Mouse (Mus musculus): ENCODE results near the gene Gm30737.
"Not testable (repeated sequence)": the region's sequence is repeated elsewhere in the genome, so short reads cannot be mapped to it uniquely, and the experiment has no call there.

Gm30737 gene

DNA sequence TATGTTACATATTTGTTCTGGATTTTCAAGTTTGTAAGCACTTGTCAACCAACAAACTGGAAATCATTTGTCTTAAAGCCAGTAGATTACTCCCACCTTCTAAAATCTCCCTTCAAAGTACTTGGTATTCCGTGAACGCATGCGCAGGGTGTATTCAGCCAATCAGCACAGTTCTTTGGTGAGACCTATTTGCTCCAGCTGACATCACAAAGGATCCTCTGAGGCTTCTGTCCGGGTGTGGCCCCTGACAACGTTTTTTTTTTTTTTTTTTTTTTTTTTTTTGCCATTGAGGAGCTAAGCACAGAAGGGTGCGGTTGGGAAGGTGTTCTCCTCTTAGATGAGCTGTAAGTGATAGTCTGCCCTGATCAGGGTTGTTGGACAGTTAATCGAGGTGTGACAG, at the start of gene Gm30737:
Gm30737 (plus strand) TSS at position 301 of the 400 bp plus-strand sequence.
- DNase-seq, result not testable (repeated sequence)
